Mouse (Mus musculus): ENCODE data around the gene Cat.

- TF ChIP-seq CTCF (IDR thresholded peaks at IDR 0.05; ENCODE audit: low read depth, low read length) (no peak), POLR2A (IDR thresholded peaks at IDR 0.05; ENCODE audit: extremely low read depth, insufficient read depth, low read length) (no peak)
Measured at GRCm38 (mm10) chr2:103457048-103457447, 27.9 kb downstream of the Cat start.
